Mouse (Mus musculus) megakaryocyte-erythroid progenitor cell, adult 5-6 weeks (primary cell): ENCODE data around the gene Tmed11. TPM values are rescaled to one million over a fixed set of nuclear protein-coding genes. Genes with fewer than 3 reads are reported as not detected.

Source experiments
- total RNA-seq, 2 experiments: library from RNA; stranded (forward) in 1 of 2; stranded (reverse) in 1 of 2; fragments of 200-1000, 215-1000 nt in 1 of 2; fragments of >200 nt in 1 of 2; fragmentation: Nextera tagmentation in 1 of 2; gene quantifications; 2 replicates each; pipeline ENCODE4 v1.2.3; 2014 to 2017

Gene Tmed11
- total RNA-seq, 2 experiments from 2014 or later: not detected

Other genes with a start within 250 kb of the Tmed11 start
- gene Cplx1, start 245.3 kb downstream of the Tmed11 start, total RNA-seq (2014; fragmentation: Nextera tagmentation): not detected in 2 replicates
- not detected in 2 replicates for gene Cplx1, start 245.3 kb downstream of the Tmed11 start, total RNA-seq (2017)
- gene Gak, start 165.6 kb downstream of the Tmed11 start, total RNA-seq (2014; fragmentation: Nextera tagmentation): 66.2 and 88.6 TPM in 2 replicates
- 101 and 104 TPM in 2 replicates for gene Gak, start 165.6 kb downstream of the Tmed11 start, total RNA-seq (2017)
- 20.5 and 21.9 TPM in 2 replicates for gene Tmem175, start 165.6 kb downstream of the Tmed11 start, total RNA-seq (2014; fragmentation: Nextera tagmentation)
- 6.5 and 12.3 TPM in 2 replicates for gene Tmem175, start 165.6 kb downstream of the Tmed11 start, total RNA-seq (2017)
- gene Idua, start 135.0 kb downstream of the Tmed11 start, total RNA-seq (2014; fragmentation: Nextera tagmentation): 19.9 and 20.7 TPM in 2 replicates
- gene Idua, start 135.0 kb downstream of the Tmed11 start, total RNA-seq (2017): 2.8 and 7.8 TPM in 2 replicates
- 16.3 and 24.7 TPM in 2 replicates for gene Dgkq, start 125.7 kb downstream of the Tmed11 start, total RNA-seq (2014; fragmentation: Nextera tagmentation)
- gene Dgkq, start 125.7 kb downstream of the Tmed11 start, total RNA-seq (2017): 10.5 and 13.0 TPM in 2 replicates
- gene Slc26a1, start 119.8 kb downstream of the Tmed11 start, total RNA-seq (2014; fragmentation: Nextera tagmentation): 22.9 and 25.8 TPM in 2 replicates
- gene Slc26a1, start 119.8 kb downstream of the Tmed11 start, total RNA-seq (2017): 10.7 and 12.3 TPM in 2 replicates
- gene Fgfrl1, start 103.0 kb downstream of the Tmed11 start, total RNA-seq (2014; fragmentation: Nextera tagmentation): 16.8 and 29.8 TPM in 2 replicates
- gene Fgfrl1, start 103.0 kb downstream of the Tmed11 start, total RNA-seq (2017): 7.5 and 8.4 TPM in 2 replicates
- gene Rnf212, start 20.4 kb downstream of the Tmed11 start, total RNA-seq (2014; fragmentation: Nextera tagmentation): not detected in 2 replicates
- gene Rnf212, start 20.4 kb downstream of the Tmed11 start, total RNA-seq (2017): not detected in 2 replicates
- not detected in 2 replicates for gene Vmn2r8, start 13.5 kb upstream of the Tmed11 start, total RNA-seq (2014; fragmentation: Nextera tagmentation)
- gene Vmn2r8, start 13.5 kb upstream of the Tmed11 start, total RNA-seq (2017): not detected in 2 replicates
- gene Vmn2r9, start 57.2 kb upstream of the Tmed11 start, total RNA-seq (2014; fragmentation: Nextera tagmentation): not detected in 2 replicates
- not detected in 2 replicates for gene Vmn2r9, start 57.2 kb upstream of the Tmed11 start, total RNA-seq (2017)
- gene Vmn2r10, start 211.2 kb upstream of the Tmed11 start, total RNA-seq (2014; fragmentation: Nextera tagmentation): not detected in 2 replicates
- not detected in 2 replicates for gene Vmn2r10, start 211.2 kb upstream of the Tmed11 start, total RNA-seq (2017)